Mouse (Mus musculus) thymus, postnatal 10 days (tissue): Measurements from ENCODE around the gene Zfp40.
A peak's percentile ranks its signal among the peaks of the same experiment; 100 is the strongest.

Experiments
- DNase-seq, 2 experiments: peaks; one replicate each; pipeline ENCODE4 v3.0.0; 2021; ENCODE audit warnings: low spot score in 2 of 2

The Zfp40 gene

DNA sequence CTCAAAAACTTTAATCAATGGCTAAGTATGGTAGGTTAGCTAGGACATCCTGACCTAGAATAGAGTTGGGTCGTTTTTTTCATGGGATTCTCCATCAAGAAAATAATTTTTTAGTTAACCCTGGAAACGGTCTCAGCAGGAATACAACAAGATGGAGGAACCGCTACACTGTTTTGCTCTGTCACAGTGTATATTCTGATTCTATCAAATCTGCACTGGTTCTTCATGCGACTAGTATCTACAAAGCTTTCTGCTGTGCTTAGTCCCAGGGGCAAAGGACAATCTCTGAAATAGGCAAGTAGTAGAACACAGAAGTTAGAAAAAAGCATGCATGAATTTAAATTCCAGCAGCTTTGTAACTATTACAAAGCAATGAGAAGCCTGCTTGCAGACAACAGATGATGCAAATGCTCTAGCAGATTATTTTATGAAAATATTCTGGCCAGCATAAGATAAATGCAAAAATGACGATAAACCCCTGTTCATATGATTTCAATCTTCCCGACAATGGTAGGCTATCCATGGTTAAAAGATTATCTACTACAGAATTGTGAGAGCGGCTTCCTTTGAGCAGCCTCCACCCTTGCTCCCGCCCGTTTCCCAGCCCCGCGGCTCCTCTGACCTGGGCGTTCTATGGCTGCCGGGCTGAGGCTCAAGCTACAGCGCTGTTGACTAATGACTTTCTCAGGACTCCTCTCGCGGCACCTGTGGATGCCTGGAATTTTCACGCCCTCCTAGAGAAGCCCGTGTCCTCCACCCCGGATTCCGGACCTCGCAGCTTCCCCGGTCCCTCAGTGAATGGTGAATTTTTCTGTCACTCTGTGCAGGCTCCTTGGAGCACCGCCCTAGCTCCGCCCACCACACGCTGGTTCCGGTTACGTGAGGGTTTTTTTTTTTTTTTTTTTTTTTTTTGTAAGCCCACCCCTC lies at the start of gene Zfp40:
Gene Zfp40 (minus strand): TSS at position 800 of the 927 bp plus-strand sequence.
- peak; percentile 80 to 90 for DNase-seq

DNA sequence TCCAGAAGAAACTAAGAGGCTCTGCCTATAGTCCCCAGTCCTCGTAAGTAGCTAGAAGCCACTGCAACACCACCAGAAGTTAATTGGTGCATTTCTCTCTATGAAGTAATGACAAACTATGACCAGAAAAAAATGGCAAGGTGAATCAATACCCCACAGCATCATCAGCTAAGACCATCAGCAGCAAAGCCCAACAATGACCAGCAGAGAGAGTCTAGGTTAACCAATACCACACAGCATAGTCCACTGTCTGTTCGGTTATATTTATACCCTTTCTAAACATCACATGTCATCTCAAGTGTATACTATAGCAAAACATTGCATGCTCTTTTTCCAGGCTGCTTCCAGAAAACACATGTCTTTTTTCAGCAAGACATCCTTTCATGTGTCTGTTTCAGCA lies 25.3 kb upstream of the Zfp40 start:
- no peak for DNase-seq

DNA sequence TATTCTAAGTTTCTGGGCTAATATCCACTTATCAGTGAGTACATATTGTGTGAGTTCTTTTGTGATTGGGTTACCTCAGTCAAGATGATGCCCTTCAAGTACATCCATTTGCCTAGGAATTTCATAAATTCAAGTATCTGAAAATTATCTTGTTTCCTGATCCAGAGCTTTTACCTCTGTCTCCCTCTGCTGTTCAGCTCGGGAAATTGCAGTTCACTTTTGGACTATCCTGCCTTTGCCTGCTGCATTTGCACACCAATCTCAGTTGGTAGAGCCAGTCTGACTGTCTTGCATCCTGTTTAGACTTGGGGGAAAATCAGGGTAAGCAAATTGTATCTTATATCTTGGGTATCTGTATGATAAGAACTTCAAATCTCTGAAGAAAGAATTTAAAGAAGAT lies 6.8 kb upstream of the Zfp40 start:
- peak in 1 of 2 experiments; percentile 9 for DNase-seq

DNA sequence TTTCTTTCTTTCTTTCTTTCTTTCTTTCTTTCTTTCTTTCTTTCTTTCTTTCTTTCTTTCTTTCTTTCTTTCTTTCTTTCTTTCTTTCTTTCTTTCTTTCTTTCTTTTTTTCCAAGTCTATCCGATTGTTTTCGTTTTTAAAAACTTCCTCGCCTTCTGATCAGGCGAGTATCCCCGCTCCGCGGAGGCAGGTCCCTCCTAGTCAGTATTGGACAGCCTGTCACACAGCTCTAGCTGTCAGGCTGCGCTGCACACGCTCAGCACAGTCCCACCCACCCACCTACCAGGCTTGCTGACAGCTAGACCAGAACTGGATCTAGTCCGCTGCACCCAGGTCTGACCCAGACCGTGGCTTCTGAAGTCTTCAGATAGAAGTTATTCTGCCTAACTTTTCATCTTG lies 389 bp upstream of the Zfp40 start:
- DNase-seq: peak; percentile 36 to 45

DNA sequence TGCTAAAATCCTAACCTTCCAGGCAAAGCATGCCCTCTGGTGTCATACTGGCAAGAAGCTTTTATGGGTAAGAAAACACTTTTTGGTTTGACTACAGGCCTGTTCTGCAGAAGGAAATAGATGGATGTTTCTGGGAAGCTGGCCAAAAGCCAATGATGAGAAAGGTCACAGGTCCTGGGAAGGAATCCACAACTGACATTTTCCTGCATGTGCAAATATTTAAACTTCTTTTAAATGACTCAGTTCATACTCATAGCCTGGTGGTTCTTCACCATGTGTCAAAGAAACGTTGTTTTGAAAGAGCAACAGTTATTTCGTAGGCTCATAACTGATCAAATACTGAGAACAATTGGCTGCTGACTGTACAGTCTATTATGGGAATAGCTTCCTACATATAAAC lies 5.4 kb downstream of the Zfp40 start:
- no peak for DNase-seq
